Mouse (Mus musculus): ENCODE measurements around the gene Rela. TPM values are rescaled to one million over a fixed set of nuclear protein-coding genes. Genes with fewer than 3 reads are reported as not detected.

Gene Rela
- polyA plus RNA-seq (2015; fragmentation: Nextera tagmentation; extraction: Ambion mirVana), result 38.5 and 43.5 TPM in 2 replicates

GRCm38 (mm10) chr19:5637069-5638047 is at the start of gene Rela:
TSS of gene Rela (plus strand) at chr19:5637483.

DNA sequence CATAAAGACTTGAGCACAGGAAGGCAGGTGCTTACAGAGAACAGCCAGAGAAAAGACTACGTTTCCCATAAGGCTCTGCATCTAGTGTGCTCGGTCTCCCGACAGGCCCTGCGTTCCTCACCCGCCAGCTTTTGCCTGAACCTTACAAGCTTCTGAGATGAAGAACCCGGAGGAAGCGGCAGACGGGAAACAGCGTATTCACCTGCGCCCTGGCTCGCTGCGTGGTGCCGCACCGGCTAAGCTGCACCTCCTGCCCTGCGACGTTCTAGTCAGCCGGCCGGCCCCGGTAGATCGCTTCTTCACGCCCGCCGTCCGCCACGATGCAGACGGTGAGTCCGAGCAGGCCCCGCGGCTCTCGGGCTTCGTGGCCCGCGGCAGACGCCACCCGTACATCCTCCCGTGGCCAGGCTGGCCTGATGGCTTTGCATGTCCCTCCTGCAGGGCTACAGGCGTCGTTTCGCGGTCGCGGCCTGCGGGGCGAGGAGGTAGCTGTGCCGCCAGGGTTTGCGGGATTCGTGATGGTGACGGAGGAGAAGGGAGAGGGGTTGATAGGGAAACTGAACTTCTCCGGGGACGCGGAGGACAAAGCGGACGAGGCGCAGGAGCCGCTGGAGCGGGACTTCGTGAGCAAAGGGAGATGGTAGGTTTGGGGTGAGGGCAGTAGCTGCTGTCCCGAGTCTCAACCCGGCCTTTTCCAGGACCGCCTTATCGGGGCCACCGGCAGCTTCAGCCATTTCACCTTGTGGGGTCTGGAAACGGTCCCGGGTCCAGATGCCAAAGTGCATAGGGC is 35.3 kb upstream of the Rela start, which contains the start of gene Rnaseh2c:
Gene Rnaseh2c (plus strand): TSS at position 122 of the 790 bp plus-strand sequence.

GRCm38 (mm10) chr19:5609547-5610404 is 27.5 kb upstream of the Rela start, which contains the start of gene Kat5:
TSS of gene Kat5 (minus strand) at chr19:5610237.

DNA sequence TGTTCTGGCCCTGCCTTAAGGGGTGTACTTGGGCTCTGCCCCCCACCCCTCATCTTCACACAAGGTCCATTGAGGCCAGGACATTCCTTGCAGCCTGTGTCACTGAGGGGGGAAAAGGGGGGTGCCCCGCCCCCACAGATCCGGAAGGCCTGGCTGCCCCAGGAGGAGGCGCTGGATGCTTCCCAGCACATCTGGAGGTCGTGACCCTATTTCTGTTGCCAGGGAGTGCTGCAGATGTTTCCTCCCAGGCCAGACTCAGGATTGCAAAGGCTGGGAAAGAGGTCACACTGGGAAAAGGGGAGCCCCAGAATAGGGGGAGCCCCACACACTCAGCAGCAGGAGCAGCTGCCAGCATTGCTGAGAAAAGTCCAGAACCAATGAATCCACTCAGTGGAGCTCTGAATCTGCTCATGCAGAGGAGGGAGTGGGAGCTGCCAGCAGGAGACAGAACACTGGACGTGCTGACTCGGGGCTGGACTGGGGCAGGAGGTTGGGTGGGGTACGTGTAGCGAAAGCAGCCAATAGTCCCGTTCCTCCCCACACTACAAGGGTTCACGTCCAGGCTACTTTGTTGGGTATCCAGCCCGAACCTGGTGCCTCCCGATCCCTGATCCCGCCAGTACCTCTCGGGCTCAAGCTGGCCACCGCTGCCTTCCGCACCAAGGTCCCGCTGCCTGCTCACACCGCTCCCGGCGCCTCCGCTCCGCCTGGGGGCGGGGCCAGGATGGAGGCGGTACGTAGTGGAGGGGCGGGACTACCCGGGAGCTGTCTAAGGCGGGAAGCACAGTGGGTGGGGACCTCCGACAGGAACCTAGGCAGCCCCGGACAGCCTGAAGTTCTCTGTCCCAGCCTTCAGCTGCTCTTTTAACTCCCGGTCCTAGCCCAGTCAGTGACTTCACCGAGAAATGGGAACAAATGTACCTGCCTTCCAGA is 26.0 kb downstream of the Rela start, which contains the start of gene Sipa1:
Gene Sipa1 (minus strand): TSS at position 727 of the 933 bp plus-strand sequence.

GRCm38 (mm10) chr19:5688200-5689087 is 51.2 kb downstream of the Rela start, which contains the start of the genes Map3k11 and Pcnx3:
TSS of gene Map3k11 (plus strand) at chr19:5688742.
TSS of gene Pcnx3 (minus strand) at chr19:5688908.

Small RNA genes lying within 50 kb of the gene (microRNA-seq; reads per million reads assigned to microRNA genes)
- gene Mir6987, result not detected

Other genes with a start within 250 kb of the Rela start
- gene Sart1, start 248.8 kb upstream of the Rela start, polyA plus RNA-seq (2015; fragmentation: Nextera tagmentation; extraction: Ambion mirVana), result 33.0 and 39.0 TPM in 2 replicates
- not detected in 2 replicates for gene Tsga10ip, start 235.0 kb upstream of the Rela start, polyA plus RNA-seq (2015; fragmentation: Nextera tagmentation; extraction: Ambion mirVana)
- gene Drap1, start 212.5 kb upstream of the Rela start, polyA plus RNA-seq (2015; fragmentation: Nextera tagmentation; extraction: Ambion mirVana), result 234 and 246 TPM in 2 replicates
- 45.6 and 53.5 TPM in 2 replicates for gene AI837181, start 212.3 kb upstream of the Rela start, polyA plus RNA-seq (2015; fragmentation: Nextera tagmentation; extraction: Ambion mirVana)
- gene Fosl1, start 189.9 kb upstream of the Rela start, polyA plus RNA-seq (2015; fragmentation: Nextera tagmentation; extraction: Ambion mirVana), result 0.61 and 1.6 TPM in 2 replicates
- 15.1 and 16.5 TPM in 2 replicates for gene Ccdc85b, start 179.6 kb upstream of the Rela start, polyA plus RNA-seq (2015; fragmentation: Nextera tagmentation; extraction: Ambion mirVana)
- 78.4 and 88.2 TPM in 2 replicates for gene Fibp, start 176.9 kb upstream of the Rela start, polyA plus RNA-seq (2015; fragmentation: Nextera tagmentation; extraction: Ambion mirVana)
- gene Ctsw, start 169.0 kb upstream of the Rela start, polyA plus RNA-seq (2015; fragmentation: Nextera tagmentation; extraction: Ambion mirVana), result 0.16 and 0.62 TPM in 2 replicates
- 118 and 128 TPM in 2 replicates for gene Efemp2, start 163.5 kb upstream of the Rela start, polyA plus RNA-seq (2015; fragmentation: Nextera tagmentation; extraction: Ambion mirVana)
- gene Mus81, start 149.1 kb upstream of the Rela start, polyA plus RNA-seq (2015; fragmentation: Nextera tagmentation; extraction: Ambion mirVana), result 23.1 and 28.7 TPM in 2 replicates
- 1,724 and 1,857 TPM in 2 replicates for gene Cfl1, start 147.0 kb upstream of the Rela start, polyA plus RNA-seq (2015; fragmentation: Nextera tagmentation; extraction: Ambion mirVana)
- 0.27 TPM in 1 of 2 replicates, not detected in the other for gene 1700020D05Rik, start 133.7 kb upstream of the Rela start, polyA plus RNA-seq (2015; fragmentation: Nextera tagmentation; extraction: Ambion mirVana)
- gene Snx32, start 126.9 kb upstream of the Rela start, polyA plus RNA-seq (2015; fragmentation: Nextera tagmentation; extraction: Ambion mirVana), result 4.8 and 6.5 TPM in 2 replicates
- 2.6 and 3.4 TPM in 2 replicates for gene Ovol1, start 76.8 kb upstream of the Rela start, polyA plus RNA-seq (2015; fragmentation: Nextera tagmentation; extraction: Ambion mirVana)
- gene Ap5b1, start 69.5 kb upstream of the Rela start, polyA plus RNA-seq (2015; fragmentation: Nextera tagmentation; extraction: Ambion mirVana), result 6.1 and 6.2 TPM in 2 replicates
- 45.5 and 58.5 TPM in 2 replicates for gene Rnaseh2c, start 35.6 kb upstream of the Rela start, polyA plus RNA-seq (2015; fragmentation: Nextera tagmentation; extraction: Ambion mirVana)
- 31.9 and 33.2 TPM in 2 replicates for gene Kat5, start 27.2 kb upstream of the Rela start, polyA plus RNA-seq (2015; fragmentation: Nextera tagmentation; extraction: Ambion mirVana)
- gene Sipa1, start 26.2 kb downstream of the Rela start, polyA plus RNA-seq (2015; fragmentation: Nextera tagmentation; extraction: Ambion mirVana), result 14.1 and 14.4 TPM in 2 replicates
- gene Map3k11, start 51.3 kb downstream of the Rela start, polyA plus RNA-seq (2015; fragmentation: Nextera tagmentation; extraction: Ambion mirVana), result 11.8 and 12.4 TPM in 2 replicates
- 8.9 and 9.8 TPM in 2 replicates for gene Pcnx3, start 51.4 kb downstream of the Rela start, polyA plus RNA-seq (2015; fragmentation: Nextera tagmentation; extraction: Ambion mirVana)
- gene Kcnk7, start 66.9 kb downstream of the Rela start, polyA plus RNA-seq (2015; fragmentation: Nextera tagmentation; extraction: Ambion mirVana), result 0.33 and 0.46 TPM in 2 replicates
- 120 and 126 TPM in 2 replicates for gene Ehbp1l1, start 88.8 kb downstream of the Rela start, polyA plus RNA-seq (2015; fragmentation: Nextera tagmentation; extraction: Ambion mirVana)
- 52.4 and 60.2 TPM in 2 replicates for gene Fam89b, start 92.2 kb downstream of the Rela start, polyA plus RNA-seq (2015; fragmentation: Nextera tagmentation; extraction: Ambion mirVana)
- gene Ltbp3, start 103.4 kb downstream of the Rela start, polyA plus RNA-seq (2015; fragmentation: Nextera tagmentation; extraction: Ambion mirVana), result 27.7 and 29.5 TPM in 2 replicates
- gene Scyl1, start 133.9 kb downstream of the Rela start, polyA plus RNA-seq (2015; fragmentation: Nextera tagmentation; extraction: Ambion mirVana), result 62.1 and 63.5 TPM in 2 replicates
- 14.8 and 15.1 TPM in 2 replicates for gene Frmd8, start 237.8 kb downstream of the Rela start, polyA plus RNA-seq (2015; fragmentation: Nextera tagmentation; extraction: Ambion mirVana)
- gene Slc25a45, start 240.3 kb downstream of the Rela start, polyA plus RNA-seq (2015; fragmentation: Nextera tagmentation; extraction: Ambion mirVana), result 3.7 and 4.5 TPM in 2 replicates

Measured in urinary bladder, postnatal 0 days (tissue).